ENCODE assay signal across 8 mouse cellular contexts in genomic region chr9:108201160-108201559, GRCm38 (mm10). TPM values are rescaled to one million over a fixed set of nuclear protein-coding genes. Genes with fewer than 3 reads are reported as not detected.
DNase-seq lines count a peak whose midpoint lies in the region; ATAC-seq and TF ChIP-seq lines count a peak whose summit lies in the region.

No protein-coding gene starts in this region.

- peak; percentile 97 for ATAC-seq in kidney, embryonic 14.5 days (ENCODE audit: low FRiP score, low TSS enrichment)
- ATAC-seq in limb, embryonic 15.5 days (ENCODE audit: insufficient number of reproducible peaks, low FRiP score, low TSS enrichment, low read depth) = peak; percentile 91
- peak; percentile 97 for ATAC-seq in monocyte, adult 5-6 weeks (replicated peaks; ENCODE audit: insufficient number of reproducible peaks, low FRiP score, low TSS enrichment, poor library complexity, severe bottlenecking)

- H3K4me1 ChIP-seq in bone marrow macrophage, adult 2 months (ENCODE audit: control insufficient read depth, insufficient read depth, low read length) = peaks cover 6% of the 10 kb centered on the region; the same call in 1 of the 2 replicates
- H3K4me1 ChIP-seq in embryonic fibroblast, embryonic 13.5 days (ENCODE audit: control insufficient read depth, insufficient read depth, low read length) = no peaks in the 10 kb centered on the region
- peaks cover 11% of the 10 kb centered on the region; the same call in 1 of the 2 replicates for H3K4me1 ChIP-seq in kidney, embryonic 14.5 days (ENCODE audit: control insufficient read depth, insufficient read depth, low read length)
- peaks cover 24% of the 10 kb centered on the region for H3K4me1 ChIP-seq in limb, embryonic 15.5 days

- no peak overlapping the region for H3K4me3 ChIP-seq in bone marrow macrophage, adult 2 months (ENCODE audit: insufficient read depth, low read length)
- H3K4me3 ChIP-seq in embryonic fibroblast, embryonic 13.5 days (ENCODE audit: insufficient read depth, low read length) = no peak overlapping the region
- no peak overlapping the region; the same call in 1 of the 2 replicates for H3K4me3 ChIP-seq in kidney, embryonic 14.5 days (ENCODE audit: low read length)
- peak overlapping the region; percentile 19 for H3K4me3 ChIP-seq in limb, embryonic 15.5 days

- H3K36me3 ChIP-seq in kidney, embryonic 14.5 days (ENCODE audit: control insufficient read depth, insufficient read depth, low read length) = peaks cover 5% of the 10 kb centered on the region; the same call in 1 of the 2 replicates
- H3K36me3 ChIP-seq in limb, embryonic 15.5 days = peaks cover 9% of the 10 kb centered on the region

- TF ChIP-seq POLR2A in bone marrow macrophage, adult 2 months (IDR thresholded peaks at IDR 0.05; ENCODE audit: borderline replicate concordance, low read depth, low read length) = no peak
- peak; percentile 46; the same call in 1 of the 2 replicates for TF ChIP-seq POLR2A in embryonic fibroblast, embryonic 13.5 days (IDR thresholded peaks at IDR 0.05; ENCODE audit: low read depth, low read length)

- under 1% methylated on average over 13 of the region's 13 CpGs for WGBS in kidney, embryonic 14.5 days
- under 1% methylated on average over 13 of the region's 13 CpGs for WGBS in limb, embryonic 15.5 days

- peak; percentile 97 for DNase-seq in A20 (ENCODE audit: low read depth, low spot score)
- peak; percentile 95 for DNase-seq in heart, adult 9 months (ENCODE audit: low spot score in 2 of 2)
- peak; percentile 90 to 92 for DNase-seq in spleen, postnatal 4 days (ENCODE audit: low spot score in 2 of 2)

- no peaks in the 10 kb centered on the region for H3K9me3 ChIP-seq in kidney, embryonic 14.5 days (ENCODE audit: control insufficient read depth, low read length)
- no peaks in the 10 kb centered on the region for H3K9me3 ChIP-seq in limb, embryonic 15.5 days

- no peaks in the 10 kb centered on the region for H3K27me3 ChIP-seq in kidney, embryonic 14.5 days (ENCODE audit: control insufficient read depth, insufficient read depth, low read length)
- no peaks in the 10 kb centered on the region for H3K27me3 ChIP-seq in limb, embryonic 15.5 days

- H3K9ac ChIP-seq in kidney, embryonic 14.5 days (ENCODE audit: low read depth, low read length) = no peak overlapping the region
- no peak overlapping the region for H3K9ac ChIP-seq in limb, embryonic 15.5 days

- no peak overlapping the region for H3K27ac ChIP-seq in bone marrow macrophage, adult 2 months (ENCODE audit: insufficient read depth, low read depth, low read length)
- H3K27ac ChIP-seq in embryonic fibroblast, embryonic 13.5 days (ENCODE audit: insufficient read depth, low read length) = no peak overlapping the region
- no peak overlapping the region for H3K27ac ChIP-seq in kidney, embryonic 14.5 days (ENCODE audit: low read depth, low read length)
- peak overlapping the region; percentile 50; the same call in 1 of the 2 replicates for H3K27ac ChIP-seq in limb, embryonic 15.5 days

- peak; percentile 56 for TF ChIP-seq CTCF in bone marrow macrophage, adult 2 months (IDR thresholded peaks at IDR 0.05; ENCODE audit: low read depth, low read length)
- TF ChIP-seq CTCF in embryonic fibroblast, embryonic 13.5 days (IDR thresholded peaks at IDR 0.05; ENCODE audit: borderline replicate concordance, insufficient read depth, low read length) = peak; percentile 36; the same call in 1 of the 2 replicates

- peak overlapping the region; percentile 27 for H3K4me2 ChIP-seq in kidney, embryonic 14.5 days (replicated peaks; ENCODE audit: low read depth, low read length)
- H3K4me2 ChIP-seq in limb, embryonic 15.5 days = peak overlapping the region; percentile 40

RNA-seq across cellular contexts. Expression of gene Bsn, which starts 11.0 kb away (rescaled TPM):
- 2.5 and 3.0 TPM in 2 replicates for polyA plus RNA-seq in bone marrow macrophage, adult 2 months (2012; ENCODE audit: insufficient read depth, insufficient read length, missing spikeins)
- 0.08 and 0.25 TPM in 2 replicates for polyA plus RNA-seq in embryonic fibroblast, embryonic 13.5 days (2011; ENCODE audit: insufficient read length, low read depth, missing spikeins)
- 0.76 and 0.77 TPM in 2 replicates for polyA plus RNA-seq in kidney, embryonic 14.5 days (2014; fragmentation: Nextera tagmentation; extraction: Ambion mirVana)
- 0.76 and 0.82 TPM in 2 replicates for polyA plus RNA-seq in limb, embryonic 15.5 days (2015; fragmentation: Nextera tagmentation; extraction: Ambion mirVana)
- total RNA-seq in monocyte, adult 5-6 weeks (2017) = under 0.01 to 1.2 TPM in 2 of 3 replicates, not detected in the other
